Mouse (Mus musculus) kidney, adult 2 months (tissue): Measurements from ENCODE around the gene Scrn1.

Experiments
- CTCF ChIP-seq: fragments of 200-500 bp; conservative IDR thresholded peaks from 2 replicates; pipeline ENCODE4 v1.5.1; 2011; ENCODE audit warnings: low read depth, mild to moderate bottlenecking, control low read depth, low read length, moderate library complexity, mixed read lengths; ENCODE audit not compliant: insufficient read depth, insufficient read length
- POLR2A ChIP-seq: fragments of 200-500 bp; IDR thresholded peaks from one replicate; pipeline ENCODE4 v1.6.1; 2011; ENCODE audit warnings: low read depth, low read length, control low read depth

- TF ChIP-seq CTCF: no peak
- no peak for TF ChIP-seq POLR2A
Observed at GRCm38 (mm10) chr6:54540252-54540887, 25.9 kb downstream of the Scrn1 start.
